Mouse (Mus musculus): ENCODE data around the gene Plekhb2. TPM values are rescaled to one million over a fixed set of nuclear protein-coding genes. Genes with fewer than 3 reads are reported as not detected.

The Plekhb2 gene
- total RNA-seq, 2 experiments from 2014 or later = 44.6 to 53.4 TPM

DNA sequence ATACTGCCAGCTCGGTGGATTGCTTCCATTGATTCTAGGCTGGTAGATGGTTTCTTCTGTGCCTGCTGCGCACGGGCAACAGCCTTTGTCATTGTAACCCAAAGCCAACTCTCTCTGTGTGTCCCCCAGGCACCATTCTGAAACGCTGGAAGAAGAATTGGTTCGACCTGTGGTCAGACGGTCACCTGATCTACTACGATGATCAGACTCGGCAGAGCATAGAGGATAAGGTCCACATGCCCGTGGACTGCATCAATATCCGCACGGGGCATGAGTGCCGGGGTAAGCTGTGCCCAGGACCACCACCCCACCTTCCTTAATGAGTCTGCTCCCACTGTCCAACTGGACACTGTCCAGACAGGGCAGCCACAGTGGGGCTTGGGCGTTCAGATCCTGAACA, 13.1 kb downstream of the Plekhb2 start:
- intact Hi-C loops (cut with DNase I) = no loop called here
- no peak for DNase-seq

- DNase-seq = no peak
- intact Hi-C loops (cut with DNase I) = no loop called here
These were observed 13.5 kb downstream of the Plekhb2 start for GRCm38 (mm10) chr1:34863323-34863722.

- intact Hi-C loops (cut with DNase I) = no loop called here
- DNase-seq = no peak
These were observed 14.5 kb downstream of the Plekhb2 start for GRCm38 (mm10) chr1:34864243-34864642.

DNA sequence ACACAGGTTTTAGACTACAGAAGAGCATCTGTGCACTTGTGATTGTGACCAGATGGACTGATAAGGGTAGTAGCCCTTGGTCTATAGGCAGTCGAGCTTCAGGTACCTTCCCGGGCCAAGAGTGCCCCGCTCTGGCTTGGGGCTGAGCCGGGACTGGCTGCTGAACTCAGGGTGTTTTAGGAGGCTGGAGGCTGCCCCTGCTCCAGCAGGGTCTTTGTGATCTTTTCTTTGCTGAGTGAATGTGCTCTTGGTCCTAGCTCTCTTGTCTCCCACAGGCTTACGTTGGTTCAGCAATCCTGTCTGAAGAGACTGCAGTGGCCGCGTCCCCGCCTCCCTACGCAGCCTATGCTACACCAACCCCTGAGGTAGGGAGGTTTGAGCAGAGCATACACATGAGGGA, 16.1 kb downstream of the Plekhb2 start:
- no peak for DNase-seq
- intact Hi-C loops (cut with DNase I) = no loop called here

DNA sequence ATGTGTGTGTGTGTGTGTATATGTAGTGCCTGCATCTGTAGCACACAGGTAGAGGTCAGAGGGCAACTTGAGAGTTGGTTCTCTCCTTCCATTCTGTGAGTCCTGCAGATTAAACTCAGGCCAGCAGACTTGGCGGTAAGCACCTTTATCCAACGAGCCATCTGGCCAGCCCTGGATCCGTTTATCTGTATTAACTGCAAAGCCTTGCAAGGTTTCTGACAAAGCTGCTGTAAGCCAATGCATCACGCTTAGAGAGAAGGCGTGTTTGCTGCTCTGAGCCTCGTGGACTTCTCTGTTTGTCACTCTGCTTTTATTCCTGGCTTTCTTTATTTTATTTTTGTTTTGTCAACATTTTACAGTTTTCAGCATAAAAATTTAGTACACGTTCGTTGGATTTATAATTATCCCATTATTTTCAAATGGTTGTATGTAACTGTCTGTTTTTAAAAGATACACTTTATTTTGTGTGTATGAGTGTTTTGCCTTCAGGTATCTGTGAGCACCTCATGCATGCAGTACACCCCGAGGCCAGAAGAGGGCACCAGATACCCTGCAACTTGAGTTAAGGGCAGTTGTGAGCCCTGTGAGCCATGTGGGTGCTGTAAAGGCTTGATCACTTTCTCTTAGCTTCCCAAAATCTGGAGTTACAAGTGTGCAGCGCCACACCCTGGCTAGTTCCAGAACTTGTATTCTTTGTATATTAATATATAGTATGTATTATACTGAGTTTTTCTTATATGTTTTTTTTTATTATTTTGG, 17.2 kb downstream of the Plekhb2 start:
- DNase-seq = peak; percentile 85 to 87
- intact Hi-C loops (cut with DNase I) = no loop called here

- intact Hi-C loops (cut with DNase I) = no loop called here
- DNase-seq = no peak
These were observed 17.8 kb downstream of the Plekhb2 start for GRCm38 (mm10) chr1:34867574-34867955.

GRCm38 (mm10) chr1:34868391-34868790, 18.6 kb downstream of the Plekhb2 start:
- DNase-seq = no peak
- intact Hi-C loops (cut with DNase I) = loop anchor here (2.0 kb wide), 1 partner anchor 130 kb away; no protein-coding TSS in a partner anchor

GRCm38 (mm10) chr1:34869231-34869630, 19.5 kb downstream of the Plekhb2 start:
- intact Hi-C loops (cut with DNase I) = loop anchor here (2.0 kb wide), 1 partner anchor 130 kb away; no protein-coding TSS in a partner anchor
- DNase-seq = no peak

- intact Hi-C loops (cut with DNase I) = no loop called here
- DNase-seq = no peak
These were observed 21.4 kb downstream of the Plekhb2 start for GRCm38 (mm10) chr1:34871170-34871569.

DNA sequence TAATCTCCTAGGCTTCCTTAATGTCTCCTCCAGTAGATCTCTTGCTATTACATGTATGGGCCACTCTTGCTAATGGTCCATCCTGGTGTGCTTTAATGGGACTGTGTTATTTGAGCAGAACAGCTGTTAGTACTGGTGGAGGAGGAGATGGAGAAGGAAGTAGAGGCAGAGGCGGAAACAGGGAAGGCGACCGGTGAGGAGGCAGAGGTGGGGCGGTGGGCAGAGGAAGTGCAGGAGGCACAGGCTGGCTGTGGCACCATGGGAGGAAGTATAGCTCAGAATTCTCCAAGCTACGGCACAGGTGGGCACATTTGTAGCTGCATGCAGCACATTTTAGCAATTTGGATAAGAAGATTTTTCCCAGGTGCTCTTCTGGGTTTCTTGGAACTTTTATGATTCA, 23.8 kb downstream of the Plekhb2 start:
- intact Hi-C loops (cut with DNase I) = no loop called here
- no peak for DNase-seq

DNA sequence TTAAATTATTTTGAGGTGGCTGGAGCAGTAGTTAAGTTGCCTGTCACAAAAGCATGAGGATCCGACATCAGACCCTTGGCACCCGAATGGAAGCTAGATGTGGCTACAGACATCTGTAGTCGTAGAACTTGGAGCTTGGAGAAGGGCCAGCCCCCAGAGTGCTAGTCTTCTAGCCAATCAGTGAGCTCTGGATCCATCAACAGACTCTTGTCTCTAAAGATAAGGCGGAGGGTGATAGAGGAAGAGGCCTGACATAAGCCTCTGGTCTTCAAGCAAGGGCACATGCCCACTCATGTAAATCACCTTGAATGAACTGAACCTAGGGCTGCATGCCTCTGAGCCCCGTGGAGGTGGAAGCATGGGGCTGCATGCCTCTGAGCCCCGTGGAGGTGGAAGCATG, 29.8 kb downstream of the Plekhb2 start:
- intact Hi-C loops (cut with DNase I) = no loop called here
- no peak for DNase-seq

DNA sequence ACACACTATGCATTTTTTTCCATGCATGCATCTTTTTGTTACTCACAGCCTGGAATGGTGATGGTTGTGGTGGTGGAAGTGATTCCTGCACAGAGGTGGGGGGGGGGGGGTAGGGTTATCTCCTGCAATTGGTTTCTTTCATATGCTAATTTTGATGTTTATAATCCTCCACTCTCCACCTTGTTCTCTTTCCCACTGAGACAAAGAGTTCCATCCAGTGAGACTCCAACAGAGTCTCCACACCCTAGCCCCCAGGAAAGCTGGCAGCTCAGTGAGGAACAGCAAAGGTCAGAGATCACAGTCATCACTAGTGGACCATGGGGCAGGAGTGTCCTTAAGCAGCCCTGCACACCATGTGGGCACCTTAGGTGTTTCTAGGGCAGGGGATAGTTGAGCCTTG, 34.0 kb downstream of the Plekhb2 start:
- DNase-seq = no peak
- intact Hi-C loops (cut with DNase I) = no loop called here

GRCm38 (mm10) chr1:34891559-34892289, 41.9 kb downstream of the Plekhb2 start:
- no peak for DNase-seq
- intact Hi-C loops (cut with DNase I) = loop anchor here (10.0 kb wide), 1 partner anchor 257 kb away; no protein-coding TSS in a partner anchor

DNA sequence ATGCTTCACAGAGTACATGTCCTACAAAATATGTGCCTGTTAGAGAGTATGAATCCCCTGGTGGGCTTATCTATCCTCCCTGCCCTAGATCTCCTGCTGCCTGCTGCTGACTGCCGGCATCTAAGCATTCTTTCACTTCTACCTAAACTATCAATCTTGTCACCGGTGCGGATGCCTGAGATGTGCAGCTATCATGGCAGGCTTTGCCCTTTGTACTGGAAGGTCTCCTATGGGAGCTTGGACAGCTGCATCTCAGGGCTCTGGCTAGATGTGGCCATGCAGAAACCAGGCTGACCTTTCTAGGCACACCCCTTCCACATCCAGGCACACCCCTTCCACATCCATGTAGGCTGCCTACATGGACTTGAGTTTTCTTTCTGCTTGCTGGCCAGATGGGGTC, 42.7 kb downstream of the Plekhb2 start:
- intact Hi-C loops (cut with DNase I) = loop anchor here (10.0 kb wide), 1 partner anchor 258 kb away; no protein-coding TSS in a partner anchor
- no peak for DNase-seq

DNA sequence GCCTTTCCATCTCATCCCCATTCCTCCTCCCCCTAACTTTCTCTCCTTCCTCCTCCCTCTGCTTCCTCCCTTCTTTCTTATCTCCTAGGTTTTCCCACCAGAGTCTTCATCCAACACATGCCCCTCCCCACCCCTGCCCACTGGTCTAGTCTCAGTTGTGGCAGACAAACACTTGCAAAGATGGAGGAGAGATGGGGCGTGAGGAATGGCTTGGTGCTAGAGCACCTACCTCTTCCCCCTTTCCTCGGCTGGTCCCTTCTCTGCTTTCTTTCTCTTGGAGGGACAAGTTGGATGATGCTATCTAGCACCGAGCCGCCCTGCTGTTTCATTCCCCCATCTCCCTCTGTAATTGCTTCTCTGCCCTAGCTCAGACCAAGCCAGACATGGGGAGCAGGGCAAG, 43.6 kb downstream of the Plekhb2 start:
- no peak for DNase-seq

DNA sequence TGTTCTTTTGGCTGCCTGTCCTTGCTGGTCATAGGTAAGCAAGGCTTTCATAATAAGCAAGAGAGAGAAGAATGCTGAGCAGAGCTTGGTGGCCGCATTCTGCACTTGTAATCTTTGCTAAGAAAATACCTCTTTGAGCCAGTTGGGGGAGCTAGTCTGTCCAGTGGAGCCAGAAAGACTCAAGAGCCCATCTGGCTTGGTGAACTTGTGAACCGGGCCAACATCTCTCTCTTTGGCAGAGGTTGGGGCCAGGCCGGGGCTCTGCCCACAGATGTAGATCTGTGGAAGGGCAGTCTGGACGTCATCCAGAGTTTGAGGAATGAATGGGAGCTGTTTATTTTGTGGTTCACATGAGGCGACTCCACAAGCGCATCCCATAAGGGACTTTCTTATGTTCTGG, 44.1 kb downstream of the Plekhb2 start:
- no peak for DNase-seq

More for the DNA sequence above, 43.6 kb downstream of the Plekhb2 start:
- intact Hi-C loops (cut with DNase I) = loop anchor here (10.0 kb wide), 1 partner anchor 259 kb away; no protein-coding TSS in a partner anchor

DNA sequence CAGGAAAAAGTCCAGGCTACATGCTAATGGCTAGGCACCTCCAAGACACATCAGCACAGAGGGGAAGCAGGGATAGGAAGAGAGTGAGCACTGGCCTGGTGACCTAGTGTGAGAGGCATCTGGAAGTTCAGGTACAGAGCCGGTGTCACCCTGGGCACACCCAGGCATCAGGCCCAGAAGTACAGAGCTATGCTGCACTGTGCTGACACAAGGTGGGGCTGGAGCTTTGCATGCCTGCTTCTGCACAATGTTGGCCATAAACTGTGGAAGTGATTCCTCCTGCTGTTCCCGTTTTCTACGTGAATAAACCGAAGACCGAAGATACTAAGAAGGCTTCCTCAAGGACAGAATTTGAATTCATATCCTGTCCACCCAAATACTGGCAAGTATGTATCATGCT, 46.3 kb downstream of the Plekhb2 start:
- intact Hi-C loops (cut with DNase I) = loop anchor here (5.0 to 10.0 kb wide), 2 partner anchors 154 to 261 kb away; no protein-coding TSS in a partner anchor
- no peak for DNase-seq

More for the DNA sequence above, 44.1 kb downstream of the Plekhb2 start:
- intact Hi-C loops (cut with DNase I) = loop anchor here (10.0 kb wide), 1 partner anchor 259 kb away; no protein-coding TSS in a partner anchor

GRCm38 (mm10) chr1:34896898-34897297, 47.1 kb downstream of the Plekhb2 start:
- intact Hi-C loops (cut with DNase I) = loop anchor here (5.0 to 10.0 kb wide), 2 partner anchors 155 to 262 kb away; no protein-coding TSS in a partner anchor
- no peak for DNase-seq

- intact Hi-C loops (cut with DNase I) = no loop called here
- no peak for DNase-seq
These were observed 78.9 kb downstream of the Plekhb2 start for GRCm38 (mm10) chr1:34928656-34929055.

Measured in gastrocnemius, postnatal 36 days (tissue).